Mouse (Mus musculus): ENCODE measurements around the gene Krt7.

GRCm38 (mm10) chr15:101392251-101392650 is 18.6 kb upstream of the Krt7 start:
- no peak for TF ChIP-seq CTCF (IDR thresholded peaks at IDR 0.05; ENCODE audit: low read depth, low read length)
- TF ChIP-seq POLR2A (IDR thresholded peaks at IDR 0.05; ENCODE audit: extremely low read depth, insufficient read depth, low read length), result no peak
